Comparison of ENCODE assay signal across 17 mouse cellular contexts in the genomic region with DNA sequence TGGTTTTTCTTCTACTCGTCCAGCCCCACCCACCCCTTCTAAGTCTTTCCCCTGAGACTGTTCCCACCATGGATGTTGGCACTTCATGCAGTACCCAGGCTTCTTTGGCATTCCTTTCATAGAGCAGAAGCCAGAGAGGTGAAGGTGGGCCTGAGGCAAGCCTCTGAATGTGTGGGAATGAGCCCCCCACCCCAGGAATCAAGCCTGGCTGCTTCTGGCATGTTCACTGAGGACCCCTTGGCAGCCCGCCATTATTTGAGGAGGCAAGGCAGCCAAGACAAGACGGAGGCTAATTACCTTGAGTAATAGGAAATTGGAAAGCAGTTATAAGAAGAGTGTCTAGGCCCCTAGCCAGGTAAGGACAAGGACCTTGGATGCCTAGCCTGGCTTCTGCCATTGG.
DNase-seq lines count a peak whose midpoint lies in the region; ATAC-seq lines count a peak whose summit lies in the region.
"Had no signal": no experiment of that assay in that cellular context is flagged by ENCODE, and none has a peak within 500 bp of the region (broad histone marks: within the 10 kb centered on the region; RNA-seq: fewer than 3 reads in every experiment).

No protein-coding gene starts in this region.

- no peak for DNase-seq in forebrain, embryonic 10.5 days (ENCODE audit: extremely low spot score, low spot score)
- DNase-seq in kidney, postnatal 14 days, result peak; percentile 19
- no peak for DNase-seq in kidney, postnatal 36 days
- peak; percentile 20 for DNase-seq in midbrain, embryonic 14.5 days
- DNase-seq in midbrain, embryonic 11.5 days (ENCODE audit: low spot score, missing footprints), result no peak
- DNase-seq in layer of hippocampus, adult 18-20 months (ENCODE audit: low spot score in 2 of 2), result no peak
- DNase-seq: B cell, adult 2 months; cerebellum, adult 11-12 months; gastrocnemius, postnatal 36 days; heart, postnatal 36 days; kidney, adult 2 months; retina, postnatal 1 day had no signal

- peak; percentile 87 for ATAC-seq in forebrain, embryonic 13.5 days
- ATAC-seq in midbrain, embryonic 14.5 days (ENCODE audit: low FRiP score, low TSS enrichment), result no peak
- ATAC-seq in midbrain, embryonic 11.5 days (ENCODE audit: low FRiP score), result no peak
- peak; percentile 63 for ATAC-seq in forebrain, embryonic 16.5 days

- H3K9ac ChIP-seq in forebrain, embryonic 13.5 days, result no peak overlapping the region
- H3K9ac ChIP-seq in midbrain, embryonic 14.5 days (replicated peaks; ENCODE audit: low read length), result no peak overlapping the region
- H3K9ac ChIP-seq in midbrain, embryonic 11.5 days (ENCODE audit: low read length), result no peak overlapping the region
- no peak overlapping the region for H3K9ac ChIP-seq in forebrain, embryonic 16.5 days (replicated peaks; ENCODE audit: low read depth, low read length)
- H3K9ac ChIP-seq: liver, embryonic 15.5 days; neural tube, embryonic 15.5 days had no signal

- no peaks in the 10 kb centered on the region for H3K36me3 ChIP-seq in forebrain, embryonic 13.5 days (ENCODE audit: poor library complexity, severe bottlenecking)
- no peaks in the 10 kb centered on the region for H3K36me3 ChIP-seq in forebrain, embryonic 10.5 days (replicated peaks)
- no peaks in the 10 kb centered on the region for H3K36me3 ChIP-seq in midbrain, embryonic 14.5 days (ENCODE audit: control insufficient read depth, insufficient read depth, low read length)
- no peaks in the 10 kb centered on the region for H3K36me3 ChIP-seq in midbrain, embryonic 11.5 days (ENCODE audit: control insufficient read depth, insufficient read depth, low read length)
- no peaks in the 10 kb centered on the region for H3K36me3 ChIP-seq in forebrain, embryonic 16.5 days (ENCODE audit: control insufficient read depth, insufficient read depth)
- H3K36me3 ChIP-seq: liver, embryonic 15.5 days; neural tube, embryonic 15.5 days had no signal

- H3K4me3 ChIP-seq in forebrain, embryonic 13.5 days, result no peak overlapping the region
- H3K4me3 ChIP-seq in forebrain, embryonic 10.5 days, result no peak overlapping the region
- H3K4me3 ChIP-seq in midbrain, embryonic 14.5 days (replicated peaks; ENCODE audit: low read depth, low read length), result no peak overlapping the region
- H3K4me3 ChIP-seq in midbrain, embryonic 11.5 days (ENCODE audit: low read depth, low read length), result no peak overlapping the region
- no peak overlapping the region for H3K4me3 ChIP-seq in forebrain, embryonic 16.5 days (replicated peaks; ENCODE audit: low read length)
- H3K4me3 ChIP-seq: liver, embryonic 15.5 days; neural tube, embryonic 15.5 days had no signal

- 44% methylated on average over 3 of the region's 3 CpGs for WGBS in forebrain, embryonic 13.5 days
- 85% methylated on average over 3 of the region's 3 CpGs for WGBS in forebrain, embryonic 10.5 days
- 72% methylated on average over 3 of the region's 3 CpGs for WGBS in midbrain, embryonic 14.5 days
- WGBS in midbrain, embryonic 11.5 days, result 81% methylated on average over 3 of the region's 3 CpGs
- 34% methylated on average over 3 of the region's 3 CpGs for WGBS in forebrain, embryonic 16.5 days

- H3K27ac ChIP-seq in forebrain, embryonic 13.5 days, result no peak overlapping the region
- H3K27ac ChIP-seq in forebrain, embryonic 10.5 days, result no peak overlapping the region
- H3K27ac ChIP-seq in midbrain, embryonic 14.5 days (replicated peaks; ENCODE audit: low read depth, low read length), result no peak overlapping the region
- no peak overlapping the region for H3K27ac ChIP-seq in midbrain, embryonic 11.5 days (ENCODE audit: low read depth, low read length)
- H3K27ac ChIP-seq in forebrain, embryonic 16.5 days (ENCODE audit: low read length), result no peak overlapping the region
- H3K27ac ChIP-seq: liver, embryonic 15.5 days; neural tube, embryonic 15.5 days had no signal

- no peak overlapping the region for H3K4me2 ChIP-seq in forebrain, embryonic 13.5 days
- no peak overlapping the region for H3K4me2 ChIP-seq in midbrain, embryonic 14.5 days (ENCODE audit: low read length)
- no peak overlapping the region for H3K4me2 ChIP-seq in midbrain, embryonic 11.5 days
- no peak overlapping the region for H3K4me2 ChIP-seq in forebrain, embryonic 16.5 days (ENCODE audit: low read length)
- H3K4me2 ChIP-seq: heart, embryonic 11.5 days; liver, embryonic 15.5 days; neural tube, embryonic 15.5 days had no signal

- H3K9me3 ChIP-seq in forebrain, embryonic 13.5 days (replicated peaks), result no peaks in the 10 kb centered on the region
- no peaks in the 10 kb centered on the region for H3K9me3 ChIP-seq in forebrain, embryonic 10.5 days
- H3K9me3 ChIP-seq in midbrain, embryonic 14.5 days (ENCODE audit: control insufficient read depth, low read length), result no peaks in the 10 kb centered on the region
- no peaks in the 10 kb centered on the region for H3K9me3 ChIP-seq in midbrain, embryonic 11.5 days (ENCODE audit: control insufficient read depth, low read length)
- no peaks in the 10 kb centered on the region for H3K9me3 ChIP-seq in forebrain, embryonic 16.5 days (ENCODE audit: control insufficient read depth, low read length)
- H3K9me3 ChIP-seq: liver, embryonic 15.5 days; neural tube, embryonic 15.5 days had no signal

- H3K27me3 ChIP-seq in forebrain, embryonic 13.5 days, result no peaks in the 10 kb centered on the region
- no peaks in the 10 kb centered on the region for H3K27me3 ChIP-seq in forebrain, embryonic 10.5 days (ENCODE audit: poor library complexity, severe bottlenecking)
- no peaks in the 10 kb centered on the region for H3K27me3 ChIP-seq in midbrain, embryonic 14.5 days (ENCODE audit: control insufficient read depth, insufficient read depth, low read length)
- no peaks in the 10 kb centered on the region for H3K27me3 ChIP-seq in midbrain, embryonic 11.5 days (ENCODE audit: control insufficient read depth, insufficient read depth, low read length)
- H3K27me3 ChIP-seq in forebrain, embryonic 16.5 days (replicated peaks; ENCODE audit: control insufficient read depth, insufficient read depth, low read length), result no peaks in the 10 kb centered on the region
- H3K27me3 ChIP-seq: liver, embryonic 15.5 days; neural tube, embryonic 15.5 days had no signal

- H3K4me1 ChIP-seq in forebrain, embryonic 13.5 days, result peaks cover 11% of the 10 kb centered on the region
- H3K4me1 ChIP-seq in forebrain, embryonic 10.5 days, result no peaks in the 10 kb centered on the region
- H3K4me1 ChIP-seq in midbrain, embryonic 14.5 days (ENCODE audit: control insufficient read depth, insufficient read depth, low read length), result no peaks in the 10 kb centered on the region
- H3K4me1 ChIP-seq in midbrain, embryonic 11.5 days (ENCODE audit: control insufficient read depth, insufficient read depth, low read length), result no peaks in the 10 kb centered on the region
- no peaks in the 10 kb centered on the region for H3K4me1 ChIP-seq in forebrain, embryonic 16.5 days (replicated peaks; ENCODE audit: control insufficient read depth, insufficient read depth, low read length)
- H3K4me1 ChIP-seq: liver, embryonic 15.5 days; neural tube, embryonic 15.5 days had no signal

Comparison
In these comparisons a context has a peak if more than half of its experiments do, and no peak if none do; other contexts are left out.
1. DNase-seq: peak in kidney, postnatal 14 days (single experiment) and midbrain, embryonic 14.5 days (single experiment); none in forebrain, embryonic 10.5 days (single experiment), kidney, postnatal 36 days (0 of 2), midbrain, embryonic 11.5 days (single experiment) and layer of hippocampus, adult 18-20 months (0 of 2).
2. ATAC-seq: peak in forebrain, embryonic 13.5 days (single experiment) and forebrain, embryonic 16.5 days (single experiment); none in midbrain, embryonic 14.5 days (single experiment) and midbrain, embryonic 11.5 days (single experiment).